Mouse (Mus musculus) urinary bladder, adult 18-20 months (tissue): ENCODE data around the gene Chl1.

Experiments
- DNase-seq, 2 experiments: peaks; one replicate each; pipeline ENCODE4 v3.0.0; 2022; ENCODE audit warnings: low spot score in 2 of 2, mixed read lengths in 2 of 2

The Chl1 gene

GRCm38 (mm10) chr6:103542576-103542975 is 32.2 kb downstream of the Chl1 start:
- DNase-seq = no peak

GRCm38 (mm10) chr6:103543753-103544152 is 33.4 kb downstream of the Chl1 start:
- DNase-seq = no peak

- no peak for DNase-seq
Observed at GRCm38 (mm10) chr6:103546314-103546713, 35.9 kb downstream of the Chl1 start.

GRCm38 (mm10) chr6:103549929-103550328 is 39.5 kb downstream of the Chl1 start:
- DNase-seq = no peak

GRCm38 (mm10) chr6:103558037-103558893 is 47.9 kb downstream of the Chl1 start:
- DNase-seq = no peak

GRCm38 (mm10) chr6:103558894-103559225 is 48.5 kb downstream of the Chl1 start:
- DNase-seq = no peak

- no peak for DNase-seq
Observed at GRCm38 (mm10) chr6:103559344-103559743, 49.0 kb downstream of the Chl1 start.

- no peak for DNase-seq
Observed at GRCm38 (mm10) chr6:103564811-103565210, 54.4 kb downstream of the Chl1 start.

GRCm38 (mm10) chr6:103567247-103567646 is 56.9 kb downstream of the Chl1 start:
- DNase-seq = no peak

- DNase-seq = no peak
Observed at GRCm38 (mm10) chr6:103572659-103573058, 62.3 kb downstream of the Chl1 start.

- DNase-seq = no peak
Observed at GRCm38 (mm10) chr6:103584224-103584623, 73.8 kb downstream of the Chl1 start.

GRCm38 (mm10) chr6:103585667-103586066 is 75.3 kb downstream of the Chl1 start:
- no peak for DNase-seq

GRCm38 (mm10) chr6:103586081-103586480 is 75.7 kb downstream of the Chl1 start:
- DNase-seq = no peak

GRCm38 (mm10) chr6:103602070-103602469 is 91.7 kb downstream of the Chl1 start:
- no peak for DNase-seq

GRCm38 (mm10) chr6:103610656-103611055 is 100.3 kb downstream of the Chl1 start:
- no peak for DNase-seq

GRCm38 (mm10) chr6:103612626-103613025 is 102.2 kb downstream of the Chl1 start:
- no peak for DNase-seq

GRCm38 (mm10) chr6:103613714-103614113 is 103.3 kb downstream of the Chl1 start:
- no peak for DNase-seq

- no peak for DNase-seq
Observed at GRCm38 (mm10) chr6:103615924-103616602, 105.7 kb downstream of the Chl1 start.

GRCm38 (mm10) chr6:103620880-103621279 is 110.5 kb downstream of the Chl1 start:
- DNase-seq = no peak

- no peak for DNase-seq
Observed at GRCm38 (mm10) chr6:103622117-103622713, 111.8 kb downstream of the Chl1 start.

- no peak for DNase-seq
Observed at GRCm38 (mm10) chr6:103632856-103633255, 122.5 kb downstream of the Chl1 start.

GRCm38 (mm10) chr6:103656778-103657177 is 146.4 kb downstream of the Chl1 start:
- DNase-seq = no peak

GRCm38 (mm10) chr6:103659173-103659572 is 148.8 kb downstream of the Chl1 start:
- no peak for DNase-seq
